Mouse (Mus musculus) retina, embryonic 14.5 days (tissue): ENCODE measurements around the gene Siglecf.
A peak's percentile ranks its signal among the peaks of the same experiment; 100 is the strongest.

Source experiments
- DNase-seq: peaks from one replicate; pipeline ENCODE4 v3.0.0-alpha.2; 2015; ENCODE audit warnings: low spot score

Gene Siglecf

DNA sequence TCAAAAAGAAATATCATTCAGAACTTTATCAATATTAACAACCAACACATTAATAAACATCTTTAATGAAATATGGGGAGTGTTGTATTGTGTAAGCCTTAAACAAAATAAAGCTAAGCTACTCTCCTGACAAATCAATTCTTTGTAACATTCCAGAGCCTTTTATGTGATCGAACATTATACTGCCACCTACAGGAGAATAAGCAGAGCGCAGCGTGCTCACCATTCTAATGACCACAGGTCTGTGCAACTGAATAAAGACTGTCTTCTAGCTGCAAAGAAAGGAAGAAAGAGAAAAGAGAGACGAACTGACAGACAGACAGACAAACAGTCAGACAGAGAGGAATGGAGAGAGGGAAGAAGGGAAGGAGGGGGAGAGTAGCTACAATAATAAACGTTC, 27.1 kb downstream of the Siglecf start:
- peak; percentile 80 for DNase-seq

GRCm38 (mm10) chr7:43392349-43393121, 41.4 kb downstream of the Siglecf start:
- DNase-seq, result no peak

DNA sequence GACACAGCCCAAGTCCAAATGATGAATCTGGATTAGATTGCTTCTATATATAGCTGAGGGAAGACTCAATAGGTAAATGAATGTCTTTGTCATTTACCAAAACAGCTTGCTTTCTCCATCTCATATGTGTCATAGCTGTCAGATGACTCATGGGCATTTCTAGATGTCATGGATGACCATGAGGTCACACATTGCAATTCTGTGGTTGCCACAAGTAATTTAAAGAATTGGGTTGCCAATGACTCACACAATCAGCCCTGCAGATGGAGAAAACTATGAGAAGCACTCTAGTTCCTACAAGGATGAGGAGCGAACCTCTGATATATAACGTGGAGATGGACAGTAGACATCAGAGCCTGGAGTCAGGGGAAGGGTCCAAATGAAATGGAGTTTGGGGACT, 48.4 kb downstream of the Siglecf start:
- DNase-seq, result no peak

DNA sequence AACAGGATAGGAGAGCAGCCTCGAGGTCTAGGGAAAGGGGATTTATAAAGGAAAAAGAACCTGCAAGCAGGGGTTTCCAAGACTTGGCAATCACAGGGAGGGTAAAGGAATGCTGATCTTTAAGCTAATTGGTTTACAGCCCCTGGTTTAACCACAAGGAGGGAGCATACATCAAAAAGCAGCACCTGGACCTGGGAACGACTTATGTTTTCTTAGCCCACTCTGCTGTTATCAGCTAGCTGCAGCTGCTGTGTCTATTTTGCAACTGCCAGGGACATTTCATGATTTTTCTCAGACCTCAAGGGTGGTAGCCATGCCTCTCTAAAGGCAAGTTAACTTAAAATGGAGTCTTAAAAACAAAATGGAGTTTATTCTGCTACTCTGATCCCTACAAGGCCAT, 51.6 kb downstream of the Siglecf start:
- no peak for DNase-seq

DNA sequence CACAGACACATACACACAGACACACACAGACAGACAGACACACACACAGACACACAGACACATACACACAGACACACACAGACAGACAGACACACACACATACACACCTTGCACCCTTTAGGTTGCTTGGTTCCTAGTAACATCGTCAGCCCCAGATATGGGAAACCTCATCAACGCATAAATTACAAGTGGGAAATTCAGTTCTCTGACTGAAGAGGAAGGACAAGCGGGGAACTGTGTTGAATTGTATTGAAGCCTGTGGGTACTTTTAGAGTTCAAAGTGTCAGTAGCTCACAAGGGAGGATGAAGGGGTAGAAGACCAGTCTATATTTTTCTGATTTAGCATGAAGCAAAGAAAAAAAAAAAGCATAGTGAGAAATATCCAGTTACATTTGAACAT, 56.4 kb downstream of the Siglecf start:
- no peak for DNase-seq

DNA sequence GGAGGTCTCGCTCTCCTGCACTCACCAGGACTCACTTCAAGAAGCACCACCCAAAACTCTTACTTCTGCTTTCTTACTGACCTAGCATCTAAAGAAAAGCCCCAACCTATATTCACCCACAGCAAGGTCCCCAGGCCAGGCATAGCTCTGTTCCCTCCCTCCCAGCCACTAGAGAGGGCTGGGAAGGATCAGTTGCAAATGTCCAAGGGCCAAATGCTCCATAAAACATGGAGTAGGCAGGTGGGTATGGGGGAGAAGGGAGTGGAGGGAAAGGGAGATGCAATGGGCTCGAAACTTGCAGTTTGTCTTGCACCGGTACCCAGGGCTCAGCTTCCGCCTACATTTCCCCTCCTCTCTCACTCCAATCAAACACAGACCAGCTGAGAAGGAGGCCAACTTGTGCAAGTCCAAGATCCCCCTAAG, 57.0 kb downstream of the Siglecf start, which contains the start of gene Siglecg:
Siglecg (plus strand) TSS at position 74 of the 423 bp plus-strand sequence.
- no peak for DNase-seq

DNA sequence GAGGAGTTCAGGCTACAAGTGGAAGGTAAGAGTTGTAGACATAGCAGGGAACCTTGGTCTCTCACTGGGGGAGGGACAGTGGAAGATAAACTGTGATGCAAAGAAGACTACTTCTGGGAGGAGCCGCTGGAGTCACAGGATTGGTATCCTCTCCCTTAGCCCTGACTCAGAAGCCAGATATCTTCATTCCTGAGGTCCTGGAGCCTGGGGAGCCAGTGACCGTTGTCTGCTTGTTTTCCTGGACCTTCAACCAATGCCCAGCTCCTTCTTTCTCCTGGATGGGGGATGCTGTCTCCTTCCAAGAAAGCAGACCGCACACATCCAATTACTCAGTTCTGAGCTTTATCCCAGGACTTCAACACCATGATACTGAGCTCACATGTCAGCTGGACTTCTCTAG, 57.9 kb downstream of the Siglecf start:
- no peak for DNase-seq
